Mouse (Mus musculus) CH12.LX (cell line): ENCODE results near the gene Dtd1.

Experiments
- CTCF ChIP-seq, 2 experiments: IDR thresholded peaks in 1 of 2; conservative IDR thresholded peaks in 1 of 2; 2 replicates each; pipeline ENCODE4 v1.5.1; 2011 to 2012; ENCODE audit warnings: low read depth in 2 of 2, low read length in 2 of 2, improper control_type of control experiment in 1 of 2, inconsistent platforms in 1 of 2, mild to moderate bottlenecking in 1 of 2, moderate library complexity in 1 of 2
- POLR2A ChIP-seq: IDR thresholded peaks from 2 replicates; pipeline ENCODE4 v1.6.1; 2011; ENCODE audit warnings: low read depth, mild to moderate bottlenecking, improper control_type of control experiment, low read length

GRCm38 (mm10) chr2:144553905-144554304 is 45.8 kb upstream of the Dtd1 start:
- no peak for TF ChIP-seq CTCF (conservative IDR thresholded peaks at IDR 0.05 in 1 of 2, IDR thresholded peaks at IDR 0.05 in 1 of 2; ENCODE audit: low read depth in 2 of 2, low read length in 2 of 2)
- no peak for TF ChIP-seq POLR2A
